Mouse (Mus musculus): ENCODE data around the gene Pdcd1lg2.

- TF ChIP-seq CEBPB (IDR thresholded peaks at IDR 0.05; ENCODE audit: insufficient read depth, poor library complexity, severe bottlenecking): no peak
- no peak for TF ChIP-seq POLR2A (IDR thresholded peaks at IDR 0.05; ENCODE audit: insufficient read length, low read depth)
- TF ChIP-seq MYOD1 (IDR thresholded peaks at IDR 0.05; ENCODE audit: control insufficient read depth in 1 of 3, insufficient read length in 2 of 3, low read depth in 2 of 3): no peak
- no peak for TF ChIP-seq E2F4 (IDR thresholded peaks at IDR 0.05; ENCODE audit: insufficient read depth)
- no peak for TF ChIP-seq MAX (IDR thresholded peaks at IDR 0.05; ENCODE audit: low read depth)
- TF ChIP-seq TCF12 (IDR thresholded peaks at IDR 0.05; ENCODE audit: insufficient read depth, poor library complexity, severe bottlenecking): no peak
- no peak for TF ChIP-seq TCF3 (IDR thresholded peaks at IDR 0.05; ENCODE audit: insufficient read length, low read depth)
- no peak for TF ChIP-seq USF1 (IDR thresholded peaks at IDR 0.05; ENCODE audit: low read depth)
- TF ChIP-seq MYOG (IDR thresholded peaks at IDR 0.05; ENCODE audit: control insufficient read depth in 1 of 3, insufficient read depth in 1 of 3, insufficient read length in 2 of 3, low read depth in 2 of 3): no peak
- TF ChIP-seq SRF (IDR thresholded peaks at IDR 0.05; ENCODE audit: control insufficient read depth, insufficient read length, low read depth): no peak
Measured at GRCm38 (mm10) chr19:29487326-29488072, 76.8 kb downstream of the Pdcd1lg2 start.
